Mouse (Mus musculus) layer of hippocampus, adult 18-20 months (tissue): ENCODE results near the gene Igf2bp2. TPM values are rescaled to one million over a fixed set of nuclear protein-coding genes. Genes with fewer than 3 reads are reported as not detected.

Source experiments
- DNase-seq, 2 experiments: peaks; one replicate each; pipeline ENCODE4 v3.0.0; 2022; ENCODE audit warnings: low spot score in 2 of 2
- total RNA-seq, 2 experiments: library from RNA; stranded (reverse); gene quantifications; 2 replicates each; pipeline ENCODE4 v1.2.3; 2021

The Igf2bp2 gene
- total RNA-seq, 2 experiments from 2014 or later, result 0.22 to 0.86 TPM

- no peak for DNase-seq
Measured at GRCm38 (mm10) chr16:22109159-22109558, 53.9 kb downstream of the Igf2bp2 start.

GRCm38 (mm10) chr16:22107897-22108516, 55.1 kb downstream of the Igf2bp2 start:
- DNase-seq, result peak; percentile 8 to 63

- DNase-seq, result no peak
Measured at GRCm38 (mm10) chr16:22106012-22106584, 57.0 kb downstream of the Igf2bp2 start.

- DNase-seq, result no peak
Measured at GRCm38 (mm10) chr16:22100067-22100466, 63.0 kb downstream of the Igf2bp2 start.

GRCm38 (mm10) chr16:22097659-22098058, 65.4 kb downstream of the Igf2bp2 start:
- no peak for DNase-seq

- DNase-seq, result no peak
Measured at GRCm38 (mm10) chr16:22095751-22096150, 67.3 kb downstream of the Igf2bp2 start.

GRCm38 (mm10) chr16:22091255-22091783, 71.8 kb downstream of the Igf2bp2 start:
- no peak for DNase-seq

- no peak for DNase-seq
Measured at GRCm38 (mm10) chr16:22085411-22085810, 77.7 kb downstream of the Igf2bp2 start.

GRCm38 (mm10) chr16:22080125-22080710, 82.9 kb downstream of the Igf2bp2 start:
- DNase-seq, result no peak

GRCm38 (mm10) chr16:22076620-22076941, 86.5 kb downstream of the Igf2bp2 start:
- no peak for DNase-seq

GRCm38 (mm10) chr16:22075829-22076619, 87.1 kb downstream of the Igf2bp2 start:
- no peak for DNase-seq

GRCm38 (mm10) chr16:22075067-22075466, 88.0 kb downstream of the Igf2bp2 start:
- no peak for DNase-seq

- DNase-seq, result no peak
Measured at GRCm38 (mm10) chr16:22071361-22071760, 91.7 kb downstream of the Igf2bp2 start.

- DNase-seq, result no peak
Measured at GRCm38 (mm10) chr16:22067406-22067805, 95.7 kb downstream of the Igf2bp2 start.

GRCm38 (mm10) chr16:22065536-22065935, 97.6 kb downstream of the Igf2bp2 start:
- DNase-seq, result no peak

- DNase-seq, result no peak
Measured at GRCm38 (mm10) chr16:22062284-22062683, 100.8 kb downstream of the Igf2bp2 start.

GRCm38 (mm10) chr16:22061555-22062160, 101.4 kb downstream of the Igf2bp2 start:
- no peak for DNase-seq

GRCm38 (mm10) chr16:22060416-22060815, 102.7 kb downstream of the Igf2bp2 start:
- no peak for DNase-seq

- no peak for DNase-seq
Measured at GRCm38 (mm10) chr16:22058871-22059270, 104.2 kb downstream of the Igf2bp2 start.

GRCm38 (mm10) chr16:22057498-22057897, 105.6 kb downstream of the Igf2bp2 start:
- DNase-seq, result no peak

GRCm38 (mm10) chr16:22053411-22053810, 109.7 kb downstream of the Igf2bp2 start:
- DNase-seq, result no peak
